Mouse (Mus musculus): ENCODE measurements around the gene Chit1. TPM values are rescaled to one million over a fixed set of nuclear protein-coding genes. Genes with fewer than 3 reads are reported as not detected.

The Chit1 gene
- polyA plus RNA-seq, 1 experiment from 2014 or later, result 0.46 TPM

DNA sequence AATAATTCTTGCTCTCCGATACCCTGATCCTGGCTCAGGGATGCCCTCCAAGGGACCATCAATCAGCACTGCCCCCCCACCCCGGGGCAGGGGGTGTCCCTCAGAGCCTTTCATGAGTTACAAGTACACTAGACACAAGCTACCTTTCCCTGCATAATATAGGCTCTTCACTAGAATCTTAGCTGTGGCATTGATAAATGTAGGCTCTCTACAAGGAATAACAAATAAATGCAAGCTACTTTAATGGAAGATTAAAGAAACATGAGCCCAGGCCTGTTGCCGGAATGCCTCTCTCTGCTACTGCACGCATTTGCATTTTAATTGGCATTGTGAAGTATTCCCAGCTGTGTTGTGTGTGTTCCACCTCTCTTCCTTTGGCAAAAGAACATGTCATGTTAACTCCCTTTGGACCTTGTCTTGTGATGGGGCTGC is 31.3 kb downstream of the Chit1 start:
- Histone ChIP-seq H3K36me3 (ENCODE audit: control insufficient read depth, insufficient read depth) (no peaks in the 10 kb centered on the region), H3K4me1 (ENCODE audit: control insufficient read depth, insufficient read depth, low read length) (no peaks in the 10 kb centered on the region), H3K9me3 (replicated peaks; ENCODE audit: control insufficient read depth, low read length) (no peaks in the 10 kb centered on the region), H3K27ac (ENCODE audit: low read length) (no peak overlapping the region), H3K27me3 (ENCODE audit: control insufficient read depth, insufficient read depth, low read length) (no peaks in the 10 kb centered on the region), H3K9ac (ENCODE audit: low read length) (no peak overlapping the region), H3K4me3 (ENCODE audit: low read length) (no peak overlapping the region), H3K4me2 (ENCODE audit: low read depth, low read length) (no peak overlapping the region)
- no peak for ATAC-seq (replicated peaks; ENCODE audit: extremely low read depth, insufficient read depth, low FRiP score)
- 65% methylated on average over 4 of the region's 4 CpGs for WGBS

DNA sequence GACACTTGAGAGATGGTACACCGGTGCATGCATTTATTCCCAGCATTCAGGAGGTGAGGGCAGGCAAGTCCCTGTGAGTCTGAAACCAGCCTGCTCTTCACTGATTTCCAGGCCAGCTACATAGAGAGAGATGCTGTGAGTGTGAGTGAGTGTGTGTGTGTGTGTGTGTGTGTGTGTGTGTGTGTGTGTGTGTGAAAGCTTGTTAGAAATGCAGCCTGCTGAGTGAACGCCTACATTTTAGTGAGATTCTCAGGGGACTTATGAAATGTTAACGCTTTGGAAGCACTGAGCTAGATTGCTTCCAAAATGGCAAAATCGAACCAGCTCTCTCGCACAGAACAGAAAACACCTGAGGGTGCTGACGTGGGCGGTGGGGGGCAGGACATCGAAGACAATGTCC is 35.0 kb downstream of the Chit1 start:
- Histone ChIP-seq H3K27ac (ENCODE audit: low read length) (no peak overlapping the region), H3K4me2 (ENCODE audit: low read depth, low read length) (no peak overlapping the region), H3K4me3 (ENCODE audit: low read length) (no peak overlapping the region), H3K27me3 (ENCODE audit: control insufficient read depth, insufficient read depth, low read length) (no peaks in the 10 kb centered on the region), H3K4me1 (ENCODE audit: control insufficient read depth, insufficient read depth, low read length) (peaks cover 2% of the 10 kb centered on the region; the same call in 1 of the 2 replicates), H3K9ac (ENCODE audit: low read length) (no peak overlapping the region), H3K36me3 (ENCODE audit: control insufficient read depth, insufficient read depth) (no peaks in the 10 kb centered on the region), H3K9me3 (replicated peaks; ENCODE audit: control insufficient read depth, low read length) (no peaks in the 10 kb centered on the region)
- WGBS, result 75% methylated on average over 8 of the region's 8 CpGs
- no peak for ATAC-seq (replicated peaks; ENCODE audit: extremely low read depth, insufficient read depth, low FRiP score)

- WGBS, result 44% methylated on average over 8 of the region's 8 CpGs
These were observed 39.0 kb downstream of the Chit1 start for GRCm38 (mm10) chr1:134150076-134150475.

GRCm38 (mm10) chr1:134150745-134151144 is 39.7 kb downstream of the Chit1 start:
- WGBS, result 83% methylated on average over 9 of the region's 9 CpGs
- Histone ChIP-seq H3K27me3 (ENCODE audit: control insufficient read depth, insufficient read depth, low read length) (no peaks in the 10 kb centered on the region), H3K4me1 (ENCODE audit: control insufficient read depth, insufficient read depth, low read length) (peaks cover 5% of the 10 kb centered on the region; the same call in 1 of the 2 replicates), H3K4me3 (ENCODE audit: low read length) (no peak overlapping the region), H3K9me3 (replicated peaks; ENCODE audit: control insufficient read depth, low read length) (0 out of 2 replicates have a peak, but pooled peaks cover 3% of the 10 kb centered on the region), H3K9ac (ENCODE audit: low read length) (no peak overlapping the region), H3K36me3 (ENCODE audit: control insufficient read depth, insufficient read depth) (no peaks in the 10 kb centered on the region), H3K27ac (ENCODE audit: low read length) (no peak overlapping the region), H3K4me2 (ENCODE audit: low read depth, low read length) (no peak overlapping the region)
- ATAC-seq (replicated peaks; ENCODE audit: extremely low read depth, insufficient read depth, low FRiP score), result no peak

More at GRCm38 (mm10) chr1:134150076-134150475, 39.0 kb downstream of the Chit1 start:
- no peak for ATAC-seq (replicated peaks; ENCODE audit: extremely low read depth, insufficient read depth, low FRiP score)
- no peaks in the 10 kb centered on the region for H3K36me3 ChIP-seq (ENCODE audit: control insufficient read depth, insufficient read depth)
- H3K9me3 ChIP-seq (replicated peaks; ENCODE audit: control insufficient read depth, low read length), result 0 out of 2 replicates have a peak, but pooled peaks cover 3% of the 10 kb centered on the region
- H3K27ac ChIP-seq (ENCODE audit: low read length), result no peak overlapping the region
- H3K4me3 ChIP-seq (ENCODE audit: low read length), result no peak overlapping the region
- no peak overlapping the region for H3K9ac ChIP-seq (ENCODE audit: low read length)
- no peaks in the 10 kb centered on the region for H3K27me3 ChIP-seq (ENCODE audit: control insufficient read depth, insufficient read depth, low read length)
- H3K4me2 ChIP-seq (ENCODE audit: low read depth, low read length), result no peak overlapping the region
- peaks cover 5% of the 10 kb centered on the region; the same call in 1 of the 2 replicates for H3K4me1 ChIP-seq (ENCODE audit: control insufficient read depth, insufficient read depth, low read length)

DNA sequence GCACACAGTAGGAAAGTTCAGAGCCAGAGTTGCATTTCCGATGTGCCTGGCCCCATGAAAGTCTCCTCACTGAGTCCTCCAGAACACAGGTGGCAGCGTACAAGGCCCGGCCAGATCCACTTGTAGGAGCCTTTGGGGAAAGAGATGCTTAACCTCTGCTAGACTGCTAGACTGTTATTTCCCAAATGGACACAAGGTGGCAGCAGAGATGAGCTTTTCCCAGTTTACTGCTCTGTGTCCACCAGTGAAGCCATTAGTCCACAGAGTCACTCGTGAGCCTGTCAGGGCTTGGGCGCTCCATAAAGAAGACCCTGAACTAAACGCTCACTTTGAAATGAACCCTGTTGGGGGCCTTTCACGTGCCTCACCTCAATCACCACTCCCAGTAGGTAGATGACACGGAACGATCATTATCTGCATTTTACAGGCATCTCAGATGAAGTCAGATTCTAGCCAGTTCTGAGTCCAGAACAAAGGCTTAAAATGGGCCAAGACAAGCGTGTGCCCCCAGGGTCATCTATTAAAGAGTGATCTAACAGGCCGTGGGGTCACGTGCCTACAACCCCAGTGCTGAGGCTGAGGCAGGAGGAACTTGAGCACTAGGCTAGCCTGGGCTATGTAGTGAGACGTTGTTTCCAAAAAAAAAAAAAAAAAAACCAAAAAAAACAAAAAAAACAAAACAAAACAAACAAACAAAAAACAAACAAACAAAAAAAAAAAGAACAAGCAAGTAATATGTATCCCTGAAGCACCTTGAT is 40.8 kb downstream of the Chit1 start:
- Histone ChIP-seq H3K9ac (ENCODE audit: low read length) (no peak overlapping the region), H3K27me3 (ENCODE audit: control insufficient read depth, insufficient read depth, low read length) (no peaks in the 10 kb centered on the region), H3K4me1 (ENCODE audit: control insufficient read depth, insufficient read depth, low read length) (peaks cover 5% of the 10 kb centered on the region; the same call in 1 of the 2 replicates), H3K9me3 (replicated peaks; ENCODE audit: control insufficient read depth, low read length) (0 out of 2 replicates have a peak, but pooled peaks cover 3% of the 10 kb centered on the region), H3K4me3 (ENCODE audit: low read length) (no peak overlapping the region), H3K27ac (ENCODE audit: low read length) (no peak overlapping the region), H3K4me2 (ENCODE audit: low read depth, low read length) (no peak overlapping the region), H3K36me3 (ENCODE audit: control insufficient read depth, insufficient read depth) (no peaks in the 10 kb centered on the region)
- peak; percentile 70 for ATAC-seq (replicated peaks; ENCODE audit: extremely low read depth, insufficient read depth, low FRiP score)
- 31% methylated on average over 13 of the region's 13 CpGs for WGBS

DNA sequence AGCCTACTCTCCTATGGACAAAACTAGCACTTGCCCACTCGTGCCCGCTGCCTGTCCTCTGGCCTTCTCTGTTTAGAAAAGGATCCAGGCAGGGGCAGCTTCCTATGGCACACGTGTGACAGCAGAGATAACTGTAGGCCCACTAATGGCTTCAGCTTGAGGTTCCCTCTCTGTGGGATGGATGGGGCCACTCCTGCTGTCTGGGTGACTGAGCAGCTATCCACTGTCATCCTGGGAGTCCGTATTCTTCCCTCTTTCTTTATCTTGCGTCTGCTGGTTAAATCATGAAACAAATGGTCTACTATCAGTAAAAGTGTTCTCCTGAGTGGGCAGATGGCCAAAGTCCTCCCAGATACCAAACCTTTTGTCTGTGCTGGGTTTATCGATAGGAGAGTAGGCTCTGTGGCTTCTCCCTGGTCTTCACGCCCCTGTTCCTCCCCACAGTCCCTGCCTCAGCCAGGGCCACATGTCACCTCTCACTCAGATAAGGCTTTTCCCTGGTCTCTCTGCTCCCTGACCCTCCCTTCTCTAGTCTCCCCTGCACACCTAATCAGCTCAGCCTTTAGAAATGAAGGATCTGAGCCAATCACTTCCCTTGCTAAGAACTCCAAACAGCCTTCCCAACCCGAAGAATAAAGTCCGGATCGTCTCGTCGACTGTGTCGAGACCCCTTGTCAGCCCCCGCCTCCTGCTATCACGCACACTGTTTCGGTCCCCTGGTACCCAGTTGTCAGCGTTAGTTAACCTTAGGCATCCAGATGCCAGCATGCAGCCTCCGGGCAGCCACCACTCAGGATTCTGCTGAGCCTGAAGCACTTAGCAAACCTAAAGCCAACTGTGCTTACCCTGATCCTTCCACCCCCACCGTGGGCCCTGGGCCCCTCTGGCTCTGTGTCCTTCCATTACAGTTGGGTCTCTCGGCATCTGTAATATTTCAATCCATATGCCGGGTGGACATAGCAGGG is 41.9 kb downstream of the Chit1 start:
- Histone ChIP-seq H3K4me3 (ENCODE audit: low read length) (no peak overlapping the region), H3K9ac (ENCODE audit: low read length) (no peak overlapping the region), H3K36me3 (ENCODE audit: control insufficient read depth, insufficient read depth) (no peaks in the 10 kb centered on the region), H3K27me3 (ENCODE audit: control insufficient read depth, insufficient read depth, low read length) (no peaks in the 10 kb centered on the region), H3K27ac (ENCODE audit: low read length) (no peak overlapping the region), H3K4me1 (ENCODE audit: control insufficient read depth, insufficient read depth, low read length) (peaks cover 5% of the 10 kb centered on the region; the same call in 1 of the 2 replicates), H3K4me2 (ENCODE audit: low read depth, low read length) (no peak overlapping the region), H3K9me3 (replicated peaks; ENCODE audit: control insufficient read depth, low read length) (0 out of 2 replicates have a peak, but pooled peaks cover 3% of the 10 kb centered on the region)
- WGBS, result 40% methylated on average over 21 of the region's 21 CpGs
- no peak for ATAC-seq (replicated peaks; ENCODE audit: extremely low read depth, insufficient read depth, low FRiP score)

DNA sequence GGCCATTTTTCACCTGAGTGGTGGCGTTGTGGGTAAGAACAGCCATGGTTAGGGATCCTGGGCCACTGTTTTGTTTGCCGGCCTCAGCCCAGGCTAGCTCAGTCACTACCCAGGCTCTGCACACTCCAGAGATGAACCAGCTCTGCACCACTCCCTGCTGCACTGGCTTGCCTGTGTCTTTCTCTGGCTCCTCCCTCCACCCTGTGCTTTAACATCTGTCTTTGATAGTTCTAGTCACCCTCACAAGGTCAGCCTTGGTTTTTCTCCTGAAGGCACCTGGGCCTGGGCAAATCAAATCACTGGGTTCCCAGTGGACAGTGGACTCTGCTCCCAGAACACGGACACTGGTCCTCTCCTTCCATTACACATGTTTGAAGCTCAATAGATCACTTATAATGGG is 43.1 kb downstream of the Chit1 start:
- Histone ChIP-seq H3K9ac (ENCODE audit: low read length) (no peak overlapping the region), H3K36me3 (ENCODE audit: control insufficient read depth, insufficient read depth) (no peaks in the 10 kb centered on the region), H3K4me2 (ENCODE audit: low read depth, low read length) (no peak overlapping the region), H3K4me1 (ENCODE audit: control insufficient read depth, insufficient read depth, low read length) (peaks cover 5% of the 10 kb centered on the region; the same call in 1 of the 2 replicates), H3K27me3 (ENCODE audit: control insufficient read depth, insufficient read depth, low read length) (no peaks in the 10 kb centered on the region), H3K27ac (ENCODE audit: low read length) (no peak overlapping the region), H3K9me3 (replicated peaks; ENCODE audit: control insufficient read depth, low read length) (0 out of 2 replicates have a peak, but pooled peaks cover 3% of the 10 kb centered on the region), H3K4me3 (ENCODE audit: low read length) (no peak overlapping the region)
- 90% methylated on average over 3 of the region's 3 CpGs for WGBS
- ATAC-seq (replicated peaks; ENCODE audit: extremely low read depth, insufficient read depth, low FRiP score), result no peak

DNA sequence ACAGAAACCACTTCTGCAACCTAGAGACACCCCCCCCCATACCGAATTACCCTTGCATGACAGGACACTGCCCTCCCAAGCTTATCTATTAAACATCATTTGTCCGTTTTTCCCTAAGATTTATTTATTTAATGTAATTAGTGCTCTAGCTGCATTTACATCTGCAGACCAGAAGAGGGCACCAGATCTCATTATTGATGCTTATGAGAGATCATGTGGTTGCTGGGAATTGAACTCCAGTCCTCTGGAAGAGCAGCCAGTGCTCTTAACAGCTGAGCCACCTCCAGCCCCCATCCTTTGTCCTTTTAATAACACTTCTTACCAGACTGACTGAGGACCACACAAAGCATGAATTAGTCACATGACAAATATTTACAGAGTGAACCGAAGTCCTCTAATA is 43.6 kb downstream of the Chit1 start:
- Histone ChIP-seq H3K9ac (ENCODE audit: low read length) (no peak overlapping the region), H3K4me2 (ENCODE audit: low read depth, low read length) (no peak overlapping the region), H3K36me3 (ENCODE audit: control insufficient read depth, insufficient read depth) (no peaks in the 10 kb centered on the region), H3K4me3 (ENCODE audit: low read length) (no peak overlapping the region), H3K4me1 (ENCODE audit: control insufficient read depth, insufficient read depth, low read length) (peaks cover 5% of the 10 kb centered on the region; the same call in 1 of the 2 replicates), H3K27me3 (ENCODE audit: control insufficient read depth, insufficient read depth, low read length) (no peaks in the 10 kb centered on the region), H3K27ac (ENCODE audit: low read length) (no peak overlapping the region), H3K9me3 (replicated peaks; ENCODE audit: control insufficient read depth, low read length) (0 out of 2 replicates have a peak, but pooled peaks cover 3% of the 10 kb centered on the region)
- 57% methylated on average over 3 of the region's 3 CpGs for WGBS
- no peak for ATAC-seq (replicated peaks; ENCODE audit: extremely low read depth, insufficient read depth, low FRiP score)

Measured in heart, embryonic 16.5 days (tissue).